Mouse (Mus musculus): ENCODE measurements around the gene Basp1. TPM values are rescaled to one million over a fixed set of nuclear protein-coding genes. Genes with fewer than 3 reads are reported as not detected.

The Basp1 gene
- polyA plus RNA-seq, 1 experiment from 2014 or later, result 351 TPM

- Histone ChIP-seq H3K36me3 (no peaks in the 10 kb centered on the region), H3K4me3 (no peak overlapping the region), H3K9ac (no peak overlapping the region), H3K27ac (replicated peaks) (no peak overlapping the region), H3K4me1 (replicated peaks) (peaks cover 9% of the 10 kb centered on the region; the same call in 1 of the 2 replicates), H3K4me2 (no peak overlapping the region), H3K9me3 (no peaks in the 10 kb centered on the region), H3K27me3 (no peaks in the 10 kb centered on the region)
- 83% methylated on average over 6 of the region's 6 CpGs for WGBS
- ATAC-seq (ENCODE audit: low read depth), result no peak
These were observed 58.8 kb downstream of the Basp1 start for GRCm38 (mm10) chr15:25354738-25355137.

DNA sequence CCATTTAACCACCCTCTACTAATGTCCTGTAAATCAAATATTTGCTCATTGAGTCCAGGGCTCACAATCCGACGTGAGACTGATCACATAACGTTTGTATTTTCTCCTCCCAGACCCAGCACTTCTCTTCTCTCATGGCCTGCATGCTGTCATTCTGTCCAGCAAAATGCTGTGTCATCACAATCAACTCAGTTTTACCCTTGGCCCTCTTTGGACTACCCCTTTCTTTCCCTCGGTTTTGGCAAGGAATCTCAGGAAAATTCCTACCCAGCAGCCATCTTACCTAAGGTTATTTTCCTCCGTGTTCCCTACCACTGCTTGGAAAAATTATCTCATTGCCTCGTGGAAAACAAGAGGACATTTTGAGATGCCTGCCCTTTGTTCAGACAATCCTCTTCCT lies 60.1 kb downstream of the Basp1 start:
- Histone ChIP-seq H3K9ac (no peak overlapping the region), H3K4me3 (no peak overlapping the region), H3K27me3 (no peaks in the 10 kb centered on the region), H3K9me3 (no peaks in the 10 kb centered on the region), H3K4me1 (replicated peaks) (peaks cover 2% of the 10 kb centered on the region; the same call in 1 of the 2 replicates), H3K36me3 (no peaks in the 10 kb centered on the region), H3K4me2 (no peak overlapping the region), H3K27ac (replicated peaks) (no peak overlapping the region)
- WGBS, result 82% methylated on average over 6 of the region's 6 CpGs
- ATAC-seq (ENCODE audit: low read depth), result no peak

GRCm38 (mm10) chr15:25343263-25343662 lies 70.3 kb downstream of the Basp1 start:
- Histone ChIP-seq H3K27ac (replicated peaks) (no peak overlapping the region), H3K4me1 (replicated peaks) (no peaks in the 10 kb centered on the region), H3K36me3 (no peaks in the 10 kb centered on the region), H3K4me3 (no peak overlapping the region), H3K9ac (no peak overlapping the region), H3K27me3 (no peaks in the 10 kb centered on the region), H3K9me3 (no peaks in the 10 kb centered on the region), H3K4me2 (no peak overlapping the region)
- ATAC-seq (ENCODE audit: low read depth), result no peak
- 70% methylated on average over 6 of the region's 6 CpGs for WGBS

DNA sequence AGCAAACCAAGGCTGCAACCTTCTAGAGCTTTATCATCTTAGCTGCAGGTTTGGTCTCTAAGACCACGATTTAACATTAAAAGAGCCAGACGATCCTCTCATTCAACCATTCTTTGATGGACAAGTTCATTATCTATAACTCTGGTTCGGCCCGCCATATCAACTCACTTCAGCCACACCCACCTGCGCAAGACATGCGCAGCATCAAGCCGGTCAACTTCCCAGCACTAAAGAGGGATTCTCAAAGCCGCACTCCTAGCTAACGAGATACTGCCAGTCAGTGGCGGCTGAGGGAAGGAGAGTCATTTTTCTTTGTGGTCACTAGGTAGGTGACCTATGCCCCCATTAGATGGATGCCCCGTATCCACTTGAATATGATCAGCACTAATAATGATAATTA lies 78.3 kb downstream of the Basp1 start:
- 93% methylated on average over 11 of the region's 11 CpGs for WGBS
- Histone ChIP-seq H3K27ac (replicated peaks) (no peak overlapping the region), H3K4me3 (no peak overlapping the region), H3K4me2 (no peak overlapping the region), H3K9me3 (no peaks in the 10 kb centered on the region), H3K27me3 (no peaks in the 10 kb centered on the region), H3K4me1 (replicated peaks) (peaks cover 8% of the 10 kb centered on the region), H3K9ac (no peak overlapping the region), H3K36me3 (no peaks in the 10 kb centered on the region)
- no peak for ATAC-seq (ENCODE audit: low read depth)

DNA sequence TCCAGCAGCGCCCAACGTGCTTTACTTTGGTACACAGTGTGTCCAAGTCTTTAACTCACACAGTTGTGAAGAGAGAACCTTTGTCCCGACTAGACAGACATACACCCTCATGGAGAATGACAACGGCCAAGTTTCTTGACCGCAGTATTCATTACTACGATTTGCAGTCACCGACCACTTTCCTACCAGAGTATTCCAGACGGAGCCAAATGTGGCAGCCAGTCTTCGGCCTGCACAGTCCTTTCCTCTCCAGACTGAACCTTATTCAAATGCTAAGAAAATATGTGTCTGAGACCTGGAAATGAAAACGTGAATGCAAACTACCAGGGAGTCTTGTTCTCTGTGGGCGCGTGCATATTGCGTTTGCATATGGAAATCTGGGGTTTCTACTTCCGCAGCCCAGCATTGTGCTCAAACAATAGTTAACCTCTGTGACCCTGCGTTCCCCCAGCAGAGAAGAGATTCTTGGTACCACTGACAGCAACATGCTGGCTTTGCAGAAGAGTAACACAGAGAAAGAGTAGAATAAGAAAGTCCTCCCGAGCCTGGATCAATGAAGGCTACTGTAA lies 81.6 kb downstream of the Basp1 start:
- Histone ChIP-seq H3K4me1 (replicated peaks) (peaks cover 8% of the 10 kb centered on the region), H3K9ac (no peak overlapping the region), H3K27me3 (no peaks in the 10 kb centered on the region), H3K27ac (replicated peaks) (no peak overlapping the region), H3K4me2 (no peak overlapping the region), H3K4me3 (no peak overlapping the region), H3K9me3 (no peaks in the 10 kb centered on the region), H3K36me3 (no peaks in the 10 kb centered on the region)
- ATAC-seq (ENCODE audit: low read depth), result no peak
- 42% methylated on average over 16 of the region's 16 CpGs for WGBS

GRCm38 (mm10) chr15:25330946-25331345 lies 82.6 kb downstream of the Basp1 start:
- H3K4me3 ChIP-seq, result no peak overlapping the region
- no peak overlapping the region for H3K9ac ChIP-seq
- H3K4me2 ChIP-seq, result no peak overlapping the region
- no peaks in the 10 kb centered on the region for H3K36me3 ChIP-seq
- WGBS, result 56% methylated on average over 4 of the region's 4 CpGs
- ATAC-seq (ENCODE audit: low read depth), result no peak
- H3K27ac ChIP-seq (replicated peaks), result no peak overlapping the region
- H3K4me1 ChIP-seq (replicated peaks), result peaks cover 8% of the 10 kb centered on the region
- no peaks in the 10 kb centered on the region for H3K9me3 ChIP-seq
- no peaks in the 10 kb centered on the region for H3K27me3 ChIP-seq

DNA sequence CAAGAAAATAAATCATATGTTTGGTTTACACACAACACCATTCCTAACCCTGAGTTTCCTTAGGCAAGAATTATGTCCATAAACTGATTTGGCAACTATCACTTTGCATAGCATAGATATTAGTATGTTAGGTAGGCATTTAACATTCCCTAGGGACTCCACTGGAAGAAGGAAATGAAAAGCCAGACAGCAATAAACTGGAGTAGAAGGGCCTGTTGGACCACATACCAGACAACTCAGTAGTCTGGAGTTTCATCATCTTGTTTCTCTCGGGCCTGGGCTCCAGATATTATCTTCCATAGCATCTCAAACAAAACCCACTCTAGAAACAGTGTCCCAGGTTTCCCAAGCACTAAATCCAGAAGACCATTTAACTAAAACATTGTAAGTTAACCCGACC lies 91.0 kb downstream of the Basp1 start:
- H3K27me3 ChIP-seq, result no peaks in the 10 kb centered on the region
- H3K4me2 ChIP-seq, result no peak overlapping the region
- ATAC-seq (ENCODE audit: low read depth), result no peak
- H3K4me1 ChIP-seq (replicated peaks), result 0 out of 2 replicates have a peak, but pooled peaks cover 3% of the 10 kb centered on the region
- no peak overlapping the region for H3K4me3 ChIP-seq
- 85% methylated on average over 2 of the region's 2 CpGs for WGBS
- no peaks in the 10 kb centered on the region for H3K9me3 ChIP-seq
- no peaks in the 10 kb centered on the region for H3K36me3 ChIP-seq
- H3K9ac ChIP-seq, result no peak overlapping the region
- H3K27ac ChIP-seq (replicated peaks), result no peak overlapping the region

DNA sequence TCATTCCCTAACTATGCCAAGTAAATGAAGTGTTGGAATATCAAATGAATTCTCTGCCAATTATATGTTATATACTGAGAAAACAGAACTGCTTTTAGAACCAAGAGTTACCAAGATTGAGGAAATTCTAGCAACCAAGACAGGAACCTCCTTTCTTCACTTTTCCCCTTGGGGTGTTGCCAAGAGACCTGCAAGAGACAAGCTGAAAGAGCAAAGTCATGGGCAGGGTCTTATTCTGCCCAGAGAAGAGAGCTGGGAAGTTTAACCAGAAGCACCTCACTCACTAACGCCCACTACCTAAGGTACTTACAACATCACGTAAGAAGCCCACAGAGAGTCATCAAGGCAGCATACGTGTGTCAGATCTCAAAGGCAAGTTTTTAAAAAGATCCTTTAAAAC lies 91.5 kb downstream of the Basp1 start:
- ATAC-seq (ENCODE audit: low read depth), result no peak
- Histone ChIP-seq H3K4me1 (replicated peaks) (0 out of 2 replicates have a peak, but pooled peaks cover 3% of the 10 kb centered on the region), H3K36me3 (no peaks in the 10 kb centered on the region), H3K9ac (no peak overlapping the region), H3K27me3 (no peaks in the 10 kb centered on the region), H3K4me3 (no peak overlapping the region), H3K4me2 (no peak overlapping the region), H3K27ac (replicated peaks) (no peak overlapping the region), H3K9me3 (no peaks in the 10 kb centered on the region)
- WGBS, result 94% methylated on average over 3 of the region's 3 CpGs

DNA sequence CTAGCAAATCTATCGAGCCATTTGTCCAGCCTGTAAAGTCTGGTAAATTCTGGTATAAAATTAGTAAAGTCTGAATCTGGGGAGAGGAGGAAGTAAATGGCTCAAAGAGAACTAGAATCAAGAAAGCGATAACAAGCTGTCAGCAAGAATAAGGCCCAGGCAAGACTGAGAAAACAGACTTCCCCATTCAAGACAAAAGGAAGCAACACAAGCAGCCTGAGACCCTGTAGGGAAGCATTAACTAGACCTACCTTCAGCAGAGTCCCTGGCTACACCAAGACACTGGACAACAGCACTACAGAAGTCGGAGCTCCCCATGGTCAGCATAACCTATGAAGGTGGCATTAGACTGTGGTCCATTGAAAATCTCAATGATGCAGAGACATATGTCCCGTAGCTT lies 91.9 kb downstream of the Basp1 start:
- 0 out of 2 replicates have a peak, but pooled peaks cover 3% of the 10 kb centered on the region for H3K4me1 ChIP-seq (replicated peaks)
- WGBS, result 91% methylated on average over 4 of the region's 4 CpGs
- no peak for ATAC-seq (ENCODE audit: low read depth)
- no peaks in the 10 kb centered on the region for H3K9me3 ChIP-seq
- no peak overlapping the region for H3K27ac ChIP-seq (replicated peaks)
- no peaks in the 10 kb centered on the region for H3K36me3 ChIP-seq
- no peak overlapping the region for H3K4me2 ChIP-seq
- H3K9ac ChIP-seq, result no peak overlapping the region
- no peaks in the 10 kb centered on the region for H3K27me3 ChIP-seq
- no peak overlapping the region for H3K4me3 ChIP-seq

DNA sequence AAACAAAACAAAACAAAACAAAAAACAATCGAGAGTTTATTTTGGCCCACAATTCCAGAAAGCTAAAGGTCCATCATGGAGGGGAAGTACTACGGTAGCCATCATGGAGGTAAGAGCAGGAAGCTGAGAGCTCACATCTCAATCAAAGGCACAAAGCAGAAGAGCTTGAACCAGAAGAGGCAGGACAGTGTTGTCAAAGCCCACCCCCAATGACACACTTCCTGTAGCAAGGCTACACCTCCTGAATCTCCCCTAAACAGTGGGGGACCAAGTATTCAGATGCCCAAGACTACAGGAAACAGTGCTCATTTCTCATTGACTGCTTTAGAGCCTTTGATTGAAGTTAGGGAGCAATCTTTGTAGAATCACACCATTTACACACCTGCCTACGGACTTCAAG lies 99.1 kb downstream of the Basp1 start:
- no peak overlapping the region for H3K9ac ChIP-seq
- H3K9me3 ChIP-seq, result no peaks in the 10 kb centered on the region
- H3K27ac ChIP-seq (replicated peaks), result no peak overlapping the region
- 77% methylated on average over 3 of the region's 3 CpGs for WGBS
- H3K27me3 ChIP-seq, result no peaks in the 10 kb centered on the region
- H3K4me2 ChIP-seq, result no peak overlapping the region
- no peaks in the 10 kb centered on the region for H3K4me1 ChIP-seq (replicated peaks)
- no peak overlapping the region for H3K4me3 ChIP-seq
- ATAC-seq (ENCODE audit: low read depth), result no peak
- no peaks in the 10 kb centered on the region for H3K36me3 ChIP-seq

Other genes starting within 250 kb of the Basp1 start
- 23.7 and 26.0 TPM in 2 replicates for gene Myo10, start 208.8 kb upstream of the Basp1 start, polyA plus RNA-seq (2015; fragmentation: Nextera tagmentation; extraction: Ambion mirVana)